Mouse (Mus musculus): ENCODE measurements around the gene Gabra4. TPM values are rescaled to one million over a fixed set of nuclear protein-coding genes. Genes with fewer than 3 reads are reported as not detected.

Gabra4 gene
- polyA plus RNA-seq (2015; fragmentation: Nextera tagmentation; extraction: Ambion mirVana) = 16.4 and 23.4 TPM in 2 replicates

DNA sequence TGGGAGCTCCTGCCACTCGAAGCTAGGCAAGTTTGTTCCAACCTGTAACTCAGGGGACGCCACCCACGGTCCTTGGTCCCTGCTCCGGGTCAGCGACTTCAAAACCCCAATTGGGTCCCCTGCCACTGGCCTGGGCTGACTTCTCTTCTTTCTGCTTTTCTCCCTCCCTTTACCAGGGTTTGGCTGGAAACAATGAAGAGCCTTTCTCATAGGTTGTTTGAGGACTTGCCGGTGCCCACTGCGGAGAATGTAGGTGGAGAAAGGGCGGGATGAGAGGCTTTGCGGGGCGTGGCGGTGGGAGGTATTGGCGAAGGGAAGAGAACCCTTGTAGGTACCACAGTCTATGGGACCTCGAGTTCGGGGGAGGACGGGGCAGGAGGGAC, at the start of gene Gabra4:
Gene Gabra4 (minus strand): TSS at position 194 of the 383 bp plus-strand sequence.
- peak; percentile 31 for ATAC-seq
- Histone ChIP-seq H3K4me1 (replicated peaks; ENCODE audit: control insufficient read depth, insufficient read depth, low read length) (peaks cover 9% of the 10 kb centered on the region; the same call in 1 of the 2 replicates), H3K27me3 (replicated peaks; ENCODE audit: control insufficient read depth, insufficient read depth, low read length) (no peaks in the 10 kb centered on the region), H3K36me3 (ENCODE audit: control insufficient read depth, insufficient read depth) (no peaks in the 10 kb centered on the region), H3K27ac (ENCODE audit: low read length) (no peak within 1 kb of the TSS), H3K9ac (replicated peaks; ENCODE audit: low read depth, low read length) (peak within 1 kb of the TSS; percentile 56), H3K4me3 (replicated peaks; ENCODE audit: low read length) (peak within 1 kb of the TSS; percentile 52), H3K9me3 (ENCODE audit: control insufficient read depth, low read length) (no peaks in the 10 kb centered on the region), H3K4me2 (ENCODE audit: low read length) (peak within 1 kb of the TSS; percentile 100)
- 0% methylated on average over 15 of the region's 15 CpGs for WGBS

DNA sequence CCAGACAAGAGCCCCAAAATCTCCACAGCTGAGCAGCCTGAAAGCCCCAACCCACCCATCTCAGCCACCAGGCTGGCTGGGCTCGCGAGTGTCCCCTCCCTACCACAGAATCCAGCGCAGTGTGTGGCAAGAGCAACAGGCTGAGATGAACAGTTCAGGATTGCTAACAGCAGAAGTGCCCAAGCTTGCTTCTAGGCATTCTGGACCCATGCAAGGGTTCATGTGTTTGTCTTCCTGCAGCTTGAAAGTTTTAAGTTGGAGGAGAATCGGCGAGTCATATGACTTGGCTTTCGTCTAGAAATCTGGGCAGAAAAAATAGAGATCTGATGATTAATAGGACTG, 43.1 kb upstream of the Gabra4 start:
- Histone ChIP-seq H3K27me3 (replicated peaks; ENCODE audit: control insufficient read depth, insufficient read depth, low read length) (no peaks in the 10 kb centered on the region), H3K27ac (ENCODE audit: low read length) (no peak overlapping the region)
- WGBS = 1% methylated on average over 6 of the region's 6 CpGs

DNA sequence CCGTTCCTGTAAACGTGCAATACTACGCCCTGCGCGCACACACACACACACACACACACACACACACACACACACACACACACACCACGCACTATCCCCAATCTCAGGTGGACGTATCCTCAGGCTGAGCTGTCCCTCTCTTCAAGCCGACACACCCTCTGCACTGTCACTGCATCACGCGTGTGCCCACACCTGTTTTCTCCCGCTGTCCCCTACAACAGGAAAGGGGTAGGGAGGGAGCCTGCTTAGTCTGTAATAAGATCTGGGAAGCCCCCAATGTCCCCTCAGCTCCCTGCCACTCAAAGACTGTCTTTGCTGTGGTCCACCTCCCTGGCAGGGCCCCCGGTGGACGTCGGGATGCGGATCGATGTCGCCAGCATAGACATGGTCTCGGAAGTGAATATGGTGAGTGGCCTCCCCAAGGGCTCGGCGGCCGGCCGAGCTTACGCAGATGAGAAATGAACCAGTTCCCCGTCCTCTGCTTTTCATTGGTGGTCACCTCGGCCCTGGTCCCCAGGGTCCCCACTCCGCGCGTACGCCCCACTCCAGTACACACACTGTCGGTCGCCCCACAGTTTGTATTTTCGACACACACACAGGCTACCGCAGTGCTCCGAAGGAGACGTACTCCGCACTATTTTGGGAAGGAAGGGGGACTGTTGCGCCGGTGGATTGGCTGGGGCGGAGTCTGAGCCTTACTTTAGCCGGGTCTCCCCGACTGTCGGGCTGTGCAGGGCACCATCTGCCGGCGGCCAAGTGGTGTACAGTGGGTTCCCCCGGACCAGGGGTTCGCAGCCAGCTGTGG, 42.6 kb upstream of the Gabra4 start:
- H3K9me3 ChIP-seq (ENCODE audit: control insufficient read depth, low read length) = no peaks in the 10 kb centered on the region
- ATAC-seq = peak; percentile 93
- peak overlapping the region; percentile 39; the same call in 1 of the 2 replicates for H3K27ac ChIP-seq (ENCODE audit: low read length)
- H3K27me3 ChIP-seq (replicated peaks; ENCODE audit: control insufficient read depth, insufficient read depth, low read length) = no peaks in the 10 kb centered on the region
- 2% methylated on average over 46 of the region's 46 CpGs for WGBS
- H3K9ac ChIP-seq (replicated peaks; ENCODE audit: low read depth, low read length) = peak overlapping the region; percentile 45
- H3K36me3 ChIP-seq (ENCODE audit: control insufficient read depth, insufficient read depth) = no peaks in the 10 kb centered on the region
- peaks cover 7% of the 10 kb centered on the region for H3K4me1 ChIP-seq (replicated peaks; ENCODE audit: control insufficient read depth, insufficient read depth, low read length)
- peak overlapping the region; percentile 52 for H3K4me3 ChIP-seq (replicated peaks; ENCODE audit: low read length)
- H3K4me2 ChIP-seq (ENCODE audit: low read length) = peak overlapping the region; percentile 81

More for the DNA sequence above, 43.1 kb upstream of the Gabra4 start:
- no peaks in the 10 kb centered on the region for H3K9me3 ChIP-seq (ENCODE audit: control insufficient read depth, low read length)
- H3K4me1 ChIP-seq (replicated peaks; ENCODE audit: control insufficient read depth, insufficient read depth, low read length) = peaks cover 7% of the 10 kb centered on the region
- ATAC-seq = no peak; the same call in 1 of the 2 replicates
- H3K4me2 ChIP-seq (ENCODE audit: low read length) = peak overlapping the region; percentile 81
- H3K36me3 ChIP-seq (ENCODE audit: control insufficient read depth, insufficient read depth) = no peaks in the 10 kb centered on the region
- peak overlapping the region; percentile 45 for H3K9ac ChIP-seq (replicated peaks; ENCODE audit: low read depth, low read length)
- peak overlapping the region; percentile 52 for H3K4me3 ChIP-seq (replicated peaks; ENCODE audit: low read length)

DNA sequence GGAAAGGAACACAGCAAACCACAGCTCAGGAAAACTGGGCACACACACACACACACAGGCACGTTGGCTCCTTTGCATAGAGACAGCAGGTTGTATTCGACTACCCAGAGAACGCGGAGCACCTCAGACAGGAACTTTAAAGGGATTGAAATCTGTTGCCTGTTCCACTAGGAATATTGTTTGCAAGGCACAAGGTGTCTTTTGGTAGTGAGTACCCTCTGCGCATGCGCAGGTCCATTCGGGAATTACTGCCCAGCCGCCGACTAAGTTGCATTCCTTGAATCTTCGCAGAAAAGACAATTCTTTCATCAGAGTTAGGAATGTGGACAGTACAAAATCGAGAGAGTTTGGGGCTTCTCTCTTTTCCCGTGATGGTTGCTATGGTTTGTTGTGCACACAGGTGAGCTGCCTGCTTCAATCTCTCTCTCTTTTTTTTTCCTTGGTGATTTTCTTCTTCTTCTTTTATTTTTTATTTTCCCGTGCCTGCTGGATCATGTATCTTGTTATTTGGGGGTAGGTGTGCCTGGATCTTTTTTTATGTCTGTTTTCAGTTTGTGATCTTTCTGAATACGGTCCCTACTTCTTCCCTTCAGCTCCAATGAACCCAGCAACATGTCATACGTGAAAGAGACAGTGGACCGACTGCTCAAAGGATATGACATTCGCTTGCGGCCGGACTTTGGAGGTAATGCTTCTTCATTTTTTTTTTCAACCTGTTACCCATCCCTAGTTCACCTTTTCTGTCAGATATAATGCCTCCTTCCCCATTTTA, 41.8 kb upstream of the Gabra4 start:
- no peaks in the 10 kb centered on the region for H3K36me3 ChIP-seq (ENCODE audit: control insufficient read depth, insufficient read depth)
- no peaks in the 10 kb centered on the region for H3K27me3 ChIP-seq (replicated peaks; ENCODE audit: control insufficient read depth, insufficient read depth, low read length)
- H3K4me3 ChIP-seq (replicated peaks; ENCODE audit: low read length) = peak overlapping the region; percentile 52
- ATAC-seq = peak; percentile 16; the same call in 1 of the 2 replicates
- H3K9me3 ChIP-seq (ENCODE audit: control insufficient read depth, low read length) = no peaks in the 10 kb centered on the region
- no peak overlapping the region for H3K27ac ChIP-seq (ENCODE audit: low read length)
- peak overlapping the region; percentile 45 for H3K9ac ChIP-seq (replicated peaks; ENCODE audit: low read depth, low read length)
- H3K4me2 ChIP-seq (ENCODE audit: low read length) = peak overlapping the region; percentile 81
- H3K4me1 ChIP-seq (replicated peaks; ENCODE audit: control insufficient read depth, insufficient read depth, low read length) = peaks cover 7% of the 10 kb centered on the region
- under 1% methylated on average over 19 of the region's 19 CpGs for WGBS

DNA sequence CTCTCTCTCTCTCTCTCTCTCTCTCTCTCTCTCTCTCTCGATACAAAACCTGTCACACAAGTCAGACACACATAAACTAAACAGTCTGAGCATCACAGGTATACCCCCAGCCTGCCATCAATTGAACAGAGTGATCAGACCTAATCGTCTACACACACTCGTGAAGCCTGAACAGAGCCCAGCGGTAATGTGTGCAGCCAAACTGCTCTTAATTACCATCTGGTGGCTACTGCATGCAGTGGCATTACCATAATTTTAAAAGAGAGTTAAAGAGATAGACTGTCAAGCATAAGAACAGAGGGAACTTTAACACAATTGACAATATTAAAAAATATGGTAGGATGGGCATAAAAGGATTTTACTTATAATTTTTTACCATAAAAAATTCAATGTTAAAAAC, 7.5 kb upstream of the Gabra4 start:
- ATAC-seq = peak; percentile 92

DNA sequence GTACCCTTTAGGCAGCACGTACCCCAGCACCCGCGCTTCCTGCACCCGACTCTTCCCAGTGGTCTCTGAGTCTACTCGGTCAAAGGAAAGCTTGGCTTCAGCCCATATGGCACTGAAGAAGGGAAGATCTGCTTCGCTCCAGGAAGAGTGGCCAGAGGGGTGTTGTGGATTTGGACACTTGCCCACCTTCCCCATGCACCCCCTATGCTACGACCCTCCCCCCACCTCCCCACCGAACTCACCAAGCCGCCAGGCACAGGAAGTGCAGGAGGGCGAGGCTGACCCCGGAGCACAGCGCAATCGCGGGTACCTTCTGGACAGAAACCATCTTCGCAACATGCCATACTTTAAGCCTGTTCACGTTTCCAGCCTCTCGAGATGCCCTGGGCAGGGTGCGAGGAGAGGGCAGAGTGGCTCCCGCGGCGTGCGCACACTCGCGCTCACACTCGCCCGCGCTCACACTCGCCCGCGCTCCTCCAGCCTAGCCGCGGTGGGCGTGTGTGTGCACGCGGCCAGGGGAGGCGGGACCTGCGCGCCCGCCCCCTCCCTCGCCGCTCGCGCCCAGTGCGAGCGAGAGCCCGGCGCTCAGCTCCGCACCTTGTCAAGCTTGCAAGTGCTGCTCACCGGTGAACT, 510 bp downstream of the Gabra4 start, which contains the start of gene Gabrb1:
Gene Gabrb1 (plus strand): TSS at position 632 of the 633 bp plus-strand sequence.
- Histone ChIP-seq H3K4me1 (replicated peaks; ENCODE audit: control insufficient read depth, insufficient read depth, low read length) (peaks cover 9% of the 10 kb centered on the region; the same call in 1 of the 2 replicates), H3K27me3 (replicated peaks; ENCODE audit: control insufficient read depth, insufficient read depth, low read length) (no peaks in the 10 kb centered on the region), H3K27ac (ENCODE audit: low read length) (no peak within 1 kb of the TSS), H3K9ac (replicated peaks; ENCODE audit: low read depth, low read length) (peak within 1 kb of the TSS; percentile 56), H3K9me3 (ENCODE audit: control insufficient read depth, low read length) (no peaks in the 10 kb centered on the region), H3K4me3 (replicated peaks; ENCODE audit: low read length) (peak within 1 kb of the TSS; percentile 52), H3K4me2 (ENCODE audit: low read length) (peak within 1 kb of the TSS; percentile 100), H3K36me3 (ENCODE audit: control insufficient read depth, insufficient read depth) (no peaks in the 10 kb centered on the region)
- under 1% methylated on average over 49 of the region's 49 CpGs for WGBS
- peak; percentile 96 for ATAC-seq

More for the DNA sequence above, 7.5 kb upstream of the Gabra4 start:
- H3K9ac ChIP-seq (replicated peaks; ENCODE audit: low read depth, low read length) = no peak overlapping the region
- H3K27me3 ChIP-seq (replicated peaks; ENCODE audit: control insufficient read depth, insufficient read depth, low read length) = no peaks in the 10 kb centered on the region
- H3K27ac ChIP-seq (ENCODE audit: low read length) = no peak overlapping the region
- no peaks in the 10 kb centered on the region; the same call in 1 of the 2 replicates for H3K4me1 ChIP-seq (replicated peaks; ENCODE audit: control insufficient read depth, insufficient read depth, low read length)
- no peaks in the 10 kb centered on the region for H3K9me3 ChIP-seq (ENCODE audit: control insufficient read depth, low read length)
- no peaks in the 10 kb centered on the region for H3K36me3 ChIP-seq (ENCODE audit: control insufficient read depth, insufficient read depth)
- H3K4me2 ChIP-seq (ENCODE audit: low read length) = no peak overlapping the region
- H3K4me3 ChIP-seq (replicated peaks; ENCODE audit: low read length) = no peak overlapping the region
- WGBS = 15% methylated on average over 4 of the region's 4 CpGs

DNA sequence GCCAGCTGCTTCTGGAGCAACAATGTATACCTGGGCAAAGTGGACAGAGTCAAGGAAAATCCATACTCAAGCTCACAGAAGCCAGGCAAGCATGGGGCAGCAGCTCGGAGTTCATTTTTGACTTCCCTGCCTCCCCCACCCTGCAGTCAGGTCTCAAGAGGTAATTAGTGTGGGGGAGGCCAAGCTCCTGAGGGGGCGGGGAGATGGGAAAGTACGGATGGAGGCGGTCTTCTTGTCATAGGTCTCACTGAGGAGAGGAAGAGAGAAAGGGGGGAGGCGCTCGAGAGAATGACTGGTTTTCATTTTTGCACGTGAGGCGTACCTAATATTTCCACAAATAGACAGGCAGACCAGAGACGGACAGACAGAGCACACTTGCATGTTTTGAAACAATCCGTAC, 1.3 kb downstream of the Gabra4 start:
- Histone ChIP-seq H3K9me3 (ENCODE audit: control insufficient read depth, low read length) (no peaks in the 10 kb centered on the region), H3K4me3 (replicated peaks; ENCODE audit: low read length) (peak overlapping the region; percentile 52), H3K27me3 (replicated peaks; ENCODE audit: control insufficient read depth, insufficient read depth, low read length) (no peaks in the 10 kb centered on the region), H3K36me3 (ENCODE audit: control insufficient read depth, insufficient read depth) (no peaks in the 10 kb centered on the region), H3K27ac (ENCODE audit: low read length) (no peak overlapping the region), H3K4me1 (replicated peaks; ENCODE audit: control insufficient read depth, insufficient read depth, low read length) (peaks cover 9% of the 10 kb centered on the region; the same call in 1 of the 2 replicates), H3K9ac (replicated peaks; ENCODE audit: low read depth, low read length) (peak overlapping the region; percentile 56), H3K4me2 (ENCODE audit: low read length) (peak overlapping the region; percentile 100)
- 6% methylated on average over 10 of the region's 10 CpGs for WGBS
- no peak for ATAC-seq

DNA sequence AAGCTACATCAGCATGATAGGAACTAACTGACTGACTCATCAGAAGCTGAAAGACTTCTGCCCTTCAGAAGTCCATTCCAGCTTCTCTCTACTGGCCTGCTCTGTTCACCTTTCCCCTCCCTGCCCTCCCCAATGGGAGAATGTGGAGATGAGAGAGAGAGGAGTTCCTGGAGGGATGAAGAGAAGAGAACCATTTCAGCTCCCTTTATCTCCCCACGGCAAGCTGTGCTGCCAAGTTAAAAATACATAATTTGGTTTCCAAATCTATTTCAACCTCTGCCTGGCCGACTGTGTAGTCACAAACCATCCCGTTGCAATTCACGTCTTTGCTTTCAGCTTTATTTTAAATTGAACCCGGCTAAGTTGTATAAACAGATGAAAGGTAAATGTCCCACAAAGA, 4.1 kb downstream of the Gabra4 start:
- peaks cover 9% of the 10 kb centered on the region; the same call in 1 of the 2 replicates for H3K4me1 ChIP-seq (replicated peaks; ENCODE audit: control insufficient read depth, insufficient read depth, low read length)
- ATAC-seq = no peak
- H3K9me3 ChIP-seq (ENCODE audit: control insufficient read depth, low read length) = no peaks in the 10 kb centered on the region
- H3K27ac ChIP-seq (ENCODE audit: low read length) = no peak overlapping the region
- H3K27me3 ChIP-seq (replicated peaks; ENCODE audit: control insufficient read depth, insufficient read depth, low read length) = no peaks in the 10 kb centered on the region
- no peak overlapping the region for H3K4me3 ChIP-seq (replicated peaks; ENCODE audit: low read length)
- no peaks in the 10 kb centered on the region for H3K36me3 ChIP-seq (ENCODE audit: control insufficient read depth, insufficient read depth)
- H3K9ac ChIP-seq (replicated peaks; ENCODE audit: low read depth, low read length) = no peak overlapping the region
- WGBS = 84% methylated on average over 5 of the region's 5 CpGs
- no peak overlapping the region for H3K4me2 ChIP-seq (ENCODE audit: low read length)

DNA sequence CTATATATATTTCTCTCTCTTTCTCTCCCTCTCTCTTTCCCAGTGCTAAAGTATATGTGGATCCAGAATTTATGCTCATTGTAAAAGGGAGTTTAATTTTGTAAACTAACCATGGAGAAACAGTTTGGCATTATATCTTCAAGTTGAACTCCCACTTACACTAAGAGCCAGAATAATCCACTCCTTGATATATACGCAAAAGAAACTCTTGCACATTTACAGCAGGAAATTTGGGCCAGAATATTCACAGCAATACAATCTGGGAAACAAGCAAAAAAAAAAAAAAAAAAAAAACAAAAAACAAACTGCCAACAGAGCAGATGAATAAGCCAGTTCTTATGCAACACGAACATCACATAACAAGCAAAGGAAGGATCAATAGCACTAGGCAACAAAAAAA, 10.0 kb downstream of the Gabra4 start:
- Histone ChIP-seq H3K4me3 (replicated peaks; ENCODE audit: low read length) (no peak overlapping the region), H3K9ac (replicated peaks; ENCODE audit: low read depth, low read length) (no peak overlapping the region), H3K27ac (ENCODE audit: low read length) (no peak overlapping the region), H3K4me2 (ENCODE audit: low read length) (no peak overlapping the region), H3K36me3 (ENCODE audit: control insufficient read depth, insufficient read depth) (no peaks in the 10 kb centered on the region), H3K27me3 (replicated peaks; ENCODE audit: control insufficient read depth, insufficient read depth, low read length) (no peaks in the 10 kb centered on the region), H3K9me3 (ENCODE audit: control insufficient read depth, low read length) (no peaks in the 10 kb centered on the region), H3K4me1 (replicated peaks; ENCODE audit: control insufficient read depth, insufficient read depth, low read length) (no peaks in the 10 kb centered on the region)
- 56% methylated on average over 2 of the region's 2 CpGs for WGBS
- ATAC-seq = no peak

All from forebrain, embryonic 16.5 days (tissue).